In genomic region chr12:100983565-100983964, GRCm38 (mm10) we compare ENCODE assay signal across 15 mouse cellular contexts. TPM values are rescaled to one million over a fixed set of nuclear protein-coding genes. Genes with fewer than 3 reads are reported as not detected.
A peak's percentile ranks its signal among the peaks of the same experiment; 100 is the strongest.
DNase-seq lines count a peak whose midpoint lies in the region; ATAC-seq and TF ChIP-seq lines count a peak whose summit lies in the region.
"Had no signal": no experiment of that assay in that cellular context is flagged by ENCODE, and none has a peak within 500 bp of the region (broad histone marks: within the 10 kb centered on the region; RNA-seq: fewer than 3 reads in every experiment).

No protein-coding gene starts in this region.

- H3K9ac ChIP-seq in midbrain, embryonic 14.5 days (replicated peaks; ENCODE audit: low read length): no peak overlapping the region
- no peak overlapping the region for H3K9ac ChIP-seq in kidney, embryonic 15.5 days
- H3K9ac ChIP-seq: heart, embryonic 13.5 days; liver, embryonic 14.5 days had no signal

- no peak for TF ChIP-seq CTCF in layer of hippocampus, adult 2 months (conservative IDR thresholded peaks at IDR 0.05)
- no peak for TF ChIP-seq CTCF in C2C12 (IDR thresholded peaks at IDR 0.05; ENCODE audit: control insufficient read depth, insufficient read depth, insufficient read length)

- no peaks in the 10 kb centered on the region for H3K27me3 ChIP-seq in C2C12 (ENCODE audit: control insufficient read depth, insufficient read depth, insufficient read length)
- no peaks in the 10 kb centered on the region for H3K27me3 ChIP-seq in midbrain, embryonic 14.5 days (ENCODE audit: control insufficient read depth, insufficient read depth, low read length)
- H3K27me3 ChIP-seq in kidney, embryonic 15.5 days: no peaks in the 10 kb centered on the region
- H3K27me3 ChIP-seq: CH12.LX had no signal

- H3ac ChIP-seq in C2C12 (ENCODE audit: control insufficient read depth, insufficient read length, low read depth): no peak overlapping the region

- ATAC-seq in midbrain, embryonic 14.5 days (ENCODE audit: low FRiP score, low TSS enrichment): no peak
- no peak for ATAC-seq in kidney, embryonic 15.5 days (replicated peaks; ENCODE audit: low FRiP score)
- no peak for ATAC-seq in megakaryocyte-erythroid progenitor cell, adult 5-6 weeks (replicated peaks; ENCODE audit: low FRiP score, low TSS enrichment, poor library complexity, severe bottlenecking)

- H3K36me3 ChIP-seq in C2C12 (ENCODE audit: control insufficient read depth, insufficient read depth): no peaks in the 10 kb centered on the region
- H3K36me3 ChIP-seq in midbrain, embryonic 14.5 days (ENCODE audit: control insufficient read depth, insufficient read depth, low read length): no peaks in the 10 kb centered on the region
- peaks cover 7% of the 10 kb centered on the region; the same call in 1 of the 2 replicates for H3K36me3 ChIP-seq in kidney, embryonic 15.5 days
- H3K36me3 ChIP-seq: heart, embryonic 13.5 days had no signal

- WGBS in midbrain, embryonic 14.5 days: 62% methylated on average over 11 of the region's 11 CpGs
- WGBS in kidney, embryonic 15.5 days: 89% methylated on average over 11 of the region's 11 CpGs

- H3K4me1 ChIP-seq in midbrain, embryonic 14.5 days (ENCODE audit: control insufficient read depth, insufficient read depth, low read length): peaks cover 25% of the 10 kb centered on the region
- peaks cover 20% of the 10 kb centered on the region for H3K4me1 ChIP-seq in kidney, embryonic 15.5 days

- H3K4me2 ChIP-seq in midbrain, embryonic 14.5 days (ENCODE audit: low read length): no peak overlapping the region
- H3K4me2 ChIP-seq in kidney, embryonic 15.5 days: no peak overlapping the region
- H3K4me2 ChIP-seq: heart, embryonic 13.5 days had no signal

- H3K27ac ChIP-seq in layer of hippocampus, adult 2 months: peak overlapping the region; percentile 86
- peak overlapping the region; percentile 14; the same call in 1 of the 2 replicates for H3K27ac ChIP-seq in midbrain, embryonic 14.5 days (replicated peaks; ENCODE audit: low read depth, low read length)
- H3K27ac ChIP-seq in kidney, embryonic 15.5 days: no peak overlapping the region
- H3K27ac ChIP-seq: embryonic facial prominence, embryonic 10.5 days; heart, embryonic 13.5 days; liver, embryonic 14.5 days had no signal

- peaks cover 4% of the 10 kb centered on the region for H3K79me2 ChIP-seq in C2C12 (ENCODE audit: control insufficient read depth, insufficient read depth)

- H3K79me3 ChIP-seq in C2C12 (ENCODE audit: low read depth): no peaks in the 10 kb centered on the region

- no peak overlapping the region for H3K4me3 ChIP-seq in layer of hippocampus, adult 2 months
- no peak overlapping the region for H3K4me3 ChIP-seq in C2C12 (ENCODE audit: insufficient read depth, poor library complexity, severe bottlenecking)
- no peak overlapping the region for H3K4me3 ChIP-seq in midbrain, embryonic 14.5 days (replicated peaks; ENCODE audit: low read depth, low read length)
- no peak overlapping the region for H3K4me3 ChIP-seq in kidney, embryonic 15.5 days (replicated peaks)
- H3K4me3 ChIP-seq: embryonic facial prominence, embryonic 10.5 days; heart, embryonic 13.5 days had no signal

- no peak for DNase-seq in layer of hippocampus, adult 2 months (ENCODE audit: low spot score in 2 of 2)
- DNase-seq in layer of hippocampus, adult 8-10 months (ENCODE audit: low spot score in 2 of 2): no peak
- DNase-seq in brain, adult 2 months (ENCODE audit: low read depth, low spot score): peak; percentile 33
- DNase-seq in midbrain, embryonic 14.5 days: peak; percentile 31
- DNase-seq: cerebellum, adult 9-10 months; kidney, adult 8-10 months; lung, postnatal 14 days; thymus, postnatal 25 days had no signal

- no peaks in the 10 kb centered on the region for H3K9me3 ChIP-seq in midbrain, embryonic 14.5 days (ENCODE audit: control insufficient read depth, low read length)
- H3K9me3 ChIP-seq in kidney, embryonic 15.5 days (replicated peaks): no peaks in the 10 kb centered on the region
- H3K9me3 ChIP-seq: embryonic facial prominence, embryonic 10.5 days; heart, embryonic 13.5 days had no signal

TF ChIP-seq in C2C12, 6 proteins besides CTCF, POLR2A, EP300 and RAD21:
- no peak for TF ChIP-seq CEBPB (IDR thresholded peaks at IDR 0.05; ENCODE audit: low read depth)
- peak; percentile 96 for TF ChIP-seq MYOD1 (IDR thresholded peaks at IDR 0.05; ENCODE audit: control insufficient read depth, insufficient read length, low read depth)
- peak; percentile 31 for TF ChIP-seq MAX (IDR thresholded peaks at IDR 0.05)

RNA-seq across cellular contexts. Expression of gene Ccdc88c, which starts 45.3 kb away (rescaled TPM):
- total RNA-seq in layer of hippocampus, adult 2 months (2021): 10 to 100 TPM; 24.3 to 33.7 TPM
- total RNA-seq in layer of hippocampus, adult 8-10 months (2022): 10 to 100 TPM; 30.2 to 38.8 (median 34.7) TPM
- polyA plus RNA-seq in C2C12 (2012; fragmentation: generic; extraction: Trizol): 6.1 TPM
- polyA plus RNA-seq in midbrain, embryonic 14.5 days (2014; fragmentation: Nextera tagmentation; extraction: Ambion mirVana): 14.0 and 16.7 TPM in 2 replicates
- 12.5 and 12.7 TPM in 2 replicates for polyA plus RNA-seq in kidney, embryonic 15.5 days (2015; fragmentation: Nextera tagmentation; extraction: Ambion mirVana)
- total RNA-seq in megakaryocyte-erythroid progenitor cell, adult 5-6 weeks (2014; fragmentation: Nextera tagmentation): 57.8 and 68.4 TPM in 2 replicates
- 66.9 and 100 TPM in 2 replicates for total RNA-seq in megakaryocyte-erythroid progenitor cell, adult 5-6 weeks (2017)

Comparison
In these comparisons a context has a peak if more than half of its experiments do, and no peak if none do; other contexts are left out.
1. DNase-seq: peak in brain, adult 2 months (single experiment) and midbrain, embryonic 14.5 days (single experiment); none in layer of hippocampus, adult 2 months (0 of 2) and layer of hippocampus, adult 8-10 months (0 of 2).